Mouse (Mus musculus) neural tube, embryonic 12.5 days (tissue): ENCODE measurements at regions not wholly inside any gene's neighbourhood (a gene's known extent, or its start where the extent isn't known, plus 50 kb on each side); places are given as distances from the start of the nearest gene placed in this dataset.

ENCODE experiments used
- ATAC-seq: fragments of 200-750 bp; cut with Nextera tagmentation; 2 replicates; pipeline ENCODE4 v1.8.0; 2017; ENCODE audit warnings: low read depth, mild to moderate bottlenecking, moderate TSS enrichment, moderate library complexity; ENCODE audit not compliant: low FRiP score
- H3K27ac ChIP-seq: fragments of 300-500 bp; sonication (generic); 2 replicates; pipeline ENCODE4 v1.5.1; 2016
- H3K27me3 ChIP-seq: fragments of 300-500 bp; sonication (generic); replicated peaks from 2 replicates; pipeline ENCODE4 v1.6.1; 2016; ENCODE audit warnings: mild to moderate bottlenecking
- H3K36me3 ChIP-seq: fragments of 300-500 bp; sonication (generic); 2 replicates; pipeline ENCODE4 v1.6.1; 2016; ENCODE audit warnings: mild to moderate bottlenecking
- H3K4me1 ChIP-seq: fragments of 300-500 bp; sonication (generic); 2 replicates; pipeline ENCODE4 v1.6.1; 2016
- H3K4me2 ChIP-seq: fragments of 300-500 bp; sonication (generic); replicated peaks from 2 replicates; pipeline ENCODE4 v1.6.1; 2016; ENCODE audit warnings: mild to moderate bottlenecking
- H3K4me3 ChIP-seq: fragments of 300-500 bp; sonication (generic); 2 replicates; pipeline ENCODE4 v1.5.1; 2016
- H3K9ac ChIP-seq: fragments of 300-500 bp; sonication (generic); 2 replicates; pipeline ENCODE4 v1.6.1; 2016; ENCODE audit warnings: mild to moderate bottlenecking
- H3K9me3 ChIP-seq: fragments of 300-500 bp; sonication (generic); 2 replicates; pipeline ENCODE4 v1.6.1; 2016; ENCODE audit warnings: mild to moderate bottlenecking
- WGBS: fragments of 180-500 bp; shearing (Covaris S2); methylation state at CpG from one replicate; pipeline ENCODE4 v1.1.7; 2016; 5-methylcytosine and 5-hydroxymethylcytosine counted together

- no peak overlapping the region for H3K9ac ChIP-seq
- ATAC-seq = no peak
- WGBS = 75% methylated on average over 2 of the region's 2 CpGs
- no peak overlapping the region for H3K27ac ChIP-seq
- no peaks in the 10 kb centered on the region for H3K27me3 ChIP-seq
- no peaks in the 10 kb centered on the region for H3K9me3 ChIP-seq
- H3K4me3 ChIP-seq = no peak overlapping the region
- H3K4me2 ChIP-seq = no peak overlapping the region
- H3K36me3 ChIP-seq = no peaks in the 10 kb centered on the region
- no peaks in the 10 kb centered on the region for H3K4me1 ChIP-seq
Measured at GRCm38 (mm10) chr3:151192092-151192491, 245.6 kb upstream of the Adgrl4 start.

- Histone ChIP-seq H3K27ac (no peak overlapping the region), H3K9me3 (no peaks in the 10 kb centered on the region), H3K9ac (no peak overlapping the region), H3K36me3 (no peaks in the 10 kb centered on the region), H3K4me2 (no peak overlapping the region), H3K4me1 (no peaks in the 10 kb centered on the region), H3K27me3 (no peaks in the 10 kb centered on the region), H3K4me3 (no peak overlapping the region)
- WGBS = 85% methylated on average over 4 of the region's 4 CpGs
- no peak for ATAC-seq
Measured at GRCm38 (mm10) chr3:151210978-151211377, 226.7 kb upstream of the Adgrl4 start.

- WGBS = 83% methylated on average over 3 of the region's 3 CpGs
- no peak overlapping the region for H3K9ac ChIP-seq
- H3K27me3 ChIP-seq = no peaks in the 10 kb centered on the region
- H3K9me3 ChIP-seq = no peaks in the 10 kb centered on the region
- H3K27ac ChIP-seq = no peak overlapping the region
- no peaks in the 10 kb centered on the region for H3K36me3 ChIP-seq
- no peak overlapping the region for H3K4me3 ChIP-seq
- ATAC-seq = no peak
- no peaks in the 10 kb centered on the region for H3K4me1 ChIP-seq
- no peak overlapping the region for H3K4me2 ChIP-seq
Measured at GRCm38 (mm10) chr3:151216764-151217502, 220.8 kb upstream of the Adgrl4 start.

GRCm38 (mm10) chr3:151222407-151222806 is 215.3 kb upstream of the Adgrl4 start:
- Histone ChIP-seq H3K4me3 (no peak overlapping the region), H3K27ac (no peak overlapping the region), H3K4me2 (no peak overlapping the region), H3K36me3 (no peaks in the 10 kb centered on the region), H3K9me3 (no peaks in the 10 kb centered on the region), H3K9ac (no peak overlapping the region), H3K27me3 (no peaks in the 10 kb centered on the region), H3K4me1 (no peaks in the 10 kb centered on the region)
- ATAC-seq = no peak
- WGBS = 16% methylated on average over 3 of the region's 3 CpGs

DNA sequence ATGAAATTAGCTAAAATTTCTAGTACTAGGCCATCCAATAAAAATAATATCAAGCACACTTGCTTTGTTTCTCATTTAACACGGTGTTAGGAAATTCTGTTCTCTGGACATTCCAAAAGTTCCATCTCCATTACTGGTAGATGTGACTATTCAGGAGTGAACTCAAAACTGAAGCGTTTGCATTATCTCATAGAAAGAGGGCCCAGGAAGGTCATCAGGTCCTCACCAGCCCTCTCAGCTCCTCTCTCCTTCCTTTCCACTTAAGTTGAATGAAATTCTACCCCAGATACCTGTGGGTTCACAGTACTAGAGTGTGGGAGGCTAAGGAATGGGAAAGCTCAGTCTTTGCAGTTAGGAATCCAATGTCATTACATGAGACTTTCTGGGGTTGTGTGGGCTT is 185.2 kb upstream of the Adgrl4 start:
- no peaks in the 10 kb centered on the region for H3K36me3 ChIP-seq
- 85% methylated on average over 2 of the region's 2 CpGs for WGBS
- H3K27ac ChIP-seq = no peak overlapping the region
- no peaks in the 10 kb centered on the region for H3K4me1 ChIP-seq
- no peaks in the 10 kb centered on the region for H3K27me3 ChIP-seq
- no peak overlapping the region for H3K4me3 ChIP-seq
- H3K9me3 ChIP-seq = no peaks in the 10 kb centered on the region
- H3K9ac ChIP-seq = no peak overlapping the region
- no peak for ATAC-seq
- no peak overlapping the region for H3K4me2 ChIP-seq

- no peaks in the 10 kb centered on the region for H3K9me3 ChIP-seq
- H3K4me1 ChIP-seq = no peaks in the 10 kb centered on the region
- no peak overlapping the region for H3K4me2 ChIP-seq
- H3K9ac ChIP-seq = no peak overlapping the region
- no peaks in the 10 kb centered on the region for H3K36me3 ChIP-seq
- H3K4me3 ChIP-seq = no peak overlapping the region
- H3K27ac ChIP-seq = no peak overlapping the region
- 82% methylated on average over 3 of the region's 3 CpGs for WGBS
- H3K27me3 ChIP-seq = no peaks in the 10 kb centered on the region
- no peak for ATAC-seq
Measured at GRCm38 (mm10) chr3:151262821-151263220, 174.9 kb upstream of the Adgrl4 start.

DNA sequence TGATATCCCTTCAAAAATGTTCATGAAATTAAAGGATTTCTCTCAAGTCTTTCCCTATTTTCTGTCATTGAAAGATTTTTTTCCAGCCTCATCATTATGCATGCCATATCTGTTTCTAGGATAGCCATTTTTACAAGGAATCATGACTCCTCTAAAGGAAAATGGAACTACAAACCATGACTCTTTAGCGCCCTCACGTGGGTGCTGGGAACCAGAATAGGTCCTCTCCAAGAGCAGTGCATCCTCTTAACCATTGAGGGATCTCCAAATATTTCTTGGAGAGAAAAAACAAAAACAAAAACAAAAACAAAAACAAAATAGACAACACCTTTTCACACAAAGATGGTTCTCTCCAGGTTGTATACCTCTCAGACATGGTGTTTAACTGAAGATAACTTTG is 172.0 kb upstream of the Adgrl4 start:
- Histone ChIP-seq H3K9ac (no peak overlapping the region), H3K27me3 (no peaks in the 10 kb centered on the region), H3K4me2 (no peak overlapping the region), H3K36me3 (no peaks in the 10 kb centered on the region), H3K9me3 (no peaks in the 10 kb centered on the region), H3K4me3 (no peak overlapping the region), H3K4me1 (no peaks in the 10 kb centered on the region), H3K27ac (no peak overlapping the region)
- WGBS = 15% methylated on average over 2 of the region's 2 CpGs
- no peak for ATAC-seq

DNA sequence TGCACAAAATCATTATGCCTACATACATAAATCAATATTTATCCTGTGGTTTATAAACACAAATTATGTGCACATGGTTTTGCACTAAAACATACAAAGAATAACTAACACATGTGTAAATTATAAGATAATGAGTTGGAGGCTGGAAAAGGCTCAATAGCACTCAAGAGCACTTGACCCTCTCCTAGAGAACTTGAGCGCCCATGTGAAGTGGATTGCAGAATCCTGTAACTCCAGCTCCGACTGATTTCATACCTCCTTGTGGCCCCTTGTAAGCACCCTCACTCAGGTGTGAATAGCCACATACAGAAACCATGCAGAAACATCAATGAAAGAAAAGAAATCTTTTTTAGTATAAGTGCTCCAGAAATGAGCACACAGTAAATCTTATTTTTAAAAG is 168.2 kb upstream of the Adgrl4 start:
- no peak overlapping the region for H3K27ac ChIP-seq
- H3K36me3 ChIP-seq = no peaks in the 10 kb centered on the region
- no peaks in the 10 kb centered on the region for H3K27me3 ChIP-seq
- 86% methylated on average over 2 of the region's 2 CpGs for WGBS
- no peaks in the 10 kb centered on the region for H3K9me3 ChIP-seq
- no peak for ATAC-seq
- no peaks in the 10 kb centered on the region for H3K4me1 ChIP-seq
- H3K9ac ChIP-seq = no peak overlapping the region
- H3K4me3 ChIP-seq = no peak overlapping the region
- H3K4me2 ChIP-seq = no peak overlapping the region

GRCm38 (mm10) chr3:151283829-151284228 is 153.9 kb upstream of the Adgrl4 start:
- H3K4me3 ChIP-seq = no peak overlapping the region
- no peaks in the 10 kb centered on the region for H3K4me1 ChIP-seq
- ATAC-seq = no peak
- no peak overlapping the region for H3K9ac ChIP-seq
- H3K4me2 ChIP-seq = no peak overlapping the region
- no peaks in the 10 kb centered on the region for H3K27me3 ChIP-seq
- WGBS = 93% methylated on average over 1 of the region's 1 CpGs
- no peak overlapping the region for H3K27ac ChIP-seq
- H3K9me3 ChIP-seq = no peaks in the 10 kb centered on the region
- H3K36me3 ChIP-seq = no peaks in the 10 kb centered on the region

DNA sequence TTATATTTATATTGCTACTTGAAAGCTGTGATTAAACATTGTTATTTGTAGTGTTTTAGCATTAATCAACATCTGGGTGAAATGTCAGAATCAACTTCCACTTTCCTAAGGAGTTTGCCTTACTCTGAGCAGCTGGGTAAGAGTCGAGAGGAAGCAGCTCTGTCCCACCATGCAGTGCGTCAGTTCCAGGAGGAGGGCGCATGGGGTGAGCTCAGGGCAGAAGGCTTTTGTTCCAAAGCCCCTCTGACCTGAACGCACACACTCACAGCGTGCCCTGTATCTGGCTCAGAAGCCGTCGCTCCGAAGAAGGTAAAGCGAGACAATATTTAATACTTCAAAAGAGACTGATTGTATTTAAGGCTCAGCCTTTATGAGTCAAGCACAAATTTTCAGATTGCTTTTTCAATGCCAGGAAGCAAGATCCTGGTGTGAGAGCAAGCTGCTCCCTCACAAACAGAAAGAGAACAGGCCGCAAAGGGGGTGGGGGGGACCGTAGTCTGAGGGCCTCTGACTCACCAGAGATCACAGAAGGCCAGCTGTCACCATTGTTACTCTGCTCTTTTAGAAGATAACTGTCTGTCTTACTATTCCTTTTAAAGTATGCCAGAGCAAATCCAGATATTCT is 143.6 kb upstream of the Adgrl4 start:
- peak; percentile 89 for ATAC-seq
- 36% methylated on average over 11 of the region's 11 CpGs for WGBS
- H3K27ac ChIP-seq = no peak overlapping the region
- H3K36me3 ChIP-seq = no peaks in the 10 kb centered on the region
- no peak overlapping the region for H3K4me3 ChIP-seq
- H3K27me3 ChIP-seq = no peaks in the 10 kb centered on the region
- H3K9ac ChIP-seq = no peak overlapping the region
- H3K4me2 ChIP-seq = no peak overlapping the region
- H3K4me1 ChIP-seq = 0 out of 2 replicates have a peak, but pooled peaks cover 5% of the 10 kb centered on the region
- no peaks in the 10 kb centered on the region for H3K9me3 ChIP-seq

- no peak overlapping the region for H3K27ac ChIP-seq
- no peaks in the 10 kb centered on the region for H3K36me3 ChIP-seq
- H3K9me3 ChIP-seq = no peaks in the 10 kb centered on the region
- H3K4me3 ChIP-seq = no peak overlapping the region
- no peak overlapping the region for H3K9ac ChIP-seq
- WGBS = 78% methylated on average over 7 of the region's 7 CpGs
- no peak for ATAC-seq
- H3K4me1 ChIP-seq = 0 out of 2 replicates have a peak, but pooled peaks cover 5% of the 10 kb centered on the region
- H3K27me3 ChIP-seq = no peaks in the 10 kb centered on the region
- H3K4me2 ChIP-seq = no peak overlapping the region
Measured at GRCm38 (mm10) chr3:151294606-151295005, 143.1 kb upstream of the Adgrl4 start.

DNA sequence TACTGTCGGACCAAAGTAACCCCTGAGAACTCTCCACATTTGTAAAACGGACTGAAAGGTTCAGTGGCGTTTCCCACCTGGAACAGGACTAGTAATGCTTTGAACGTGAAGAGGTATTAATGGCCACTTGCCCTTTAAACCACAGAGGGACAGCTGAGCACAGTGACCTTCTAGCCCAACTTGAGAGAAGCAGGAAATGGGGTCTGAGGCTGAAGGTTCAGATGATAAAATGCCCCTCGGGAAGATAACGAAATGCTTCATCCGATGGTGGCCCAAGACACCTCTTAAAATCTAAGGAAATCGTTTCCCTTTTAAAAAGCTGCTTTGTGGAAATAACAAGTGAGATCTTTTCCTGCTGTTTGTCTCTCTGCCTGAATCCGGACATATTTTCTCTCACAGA is 142.7 kb upstream of the Adgrl4 start:
- H3K36me3 ChIP-seq = no peaks in the 10 kb centered on the region
- H3K4me2 ChIP-seq = no peak overlapping the region
- H3K27me3 ChIP-seq = no peaks in the 10 kb centered on the region
- H3K4me3 ChIP-seq = no peak overlapping the region
- 79% methylated on average over 9 of the region's 9 CpGs for WGBS
- no peak overlapping the region for H3K9ac ChIP-seq
- H3K4me1 ChIP-seq = 0 out of 2 replicates have a peak, but pooled peaks cover 5% of the 10 kb centered on the region
- no peak overlapping the region for H3K27ac ChIP-seq
- ATAC-seq = no peak
- H3K9me3 ChIP-seq = no peaks in the 10 kb centered on the region

DNA sequence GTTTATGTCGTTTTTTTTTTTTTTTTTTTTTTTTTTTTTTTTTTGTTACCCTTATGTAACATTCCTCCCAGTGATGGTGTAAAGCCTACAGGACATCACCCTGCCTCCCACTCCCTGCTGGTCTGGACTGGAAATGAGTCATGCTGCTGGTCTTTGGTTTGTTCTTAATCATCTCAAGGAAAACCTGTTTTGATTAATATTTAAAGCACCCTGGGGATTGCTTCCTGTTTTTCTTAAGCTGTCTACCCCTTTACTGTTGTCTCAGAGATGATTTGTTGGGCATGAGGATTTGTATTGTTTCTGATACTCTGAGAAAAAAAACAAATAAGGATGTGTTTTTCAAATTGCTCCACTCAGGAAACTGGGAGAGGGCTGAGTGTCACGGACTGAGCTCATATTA is 139.4 kb upstream of the Adgrl4 start:
- H3K9ac ChIP-seq = no peak overlapping the region
- 0 out of 2 replicates have a peak, but pooled peaks cover 5% of the 10 kb centered on the region for H3K4me1 ChIP-seq
- no peaks in the 10 kb centered on the region for H3K27me3 ChIP-seq
- H3K4me2 ChIP-seq = no peak overlapping the region
- WGBS = 77% methylated on average over 2 of the region's 2 CpGs
- no peak overlapping the region for H3K4me3 ChIP-seq
- H3K36me3 ChIP-seq = no peaks in the 10 kb centered on the region
- no peaks in the 10 kb centered on the region for H3K9me3 ChIP-seq
- no peak overlapping the region for H3K27ac ChIP-seq
- no peak for ATAC-seq
